Mouse (Mus musculus): ENCODE measurements around the gene Atxn2l. TPM values are rescaled to one million over a fixed set of nuclear protein-coding genes. Genes with fewer than 3 reads are reported as not detected.

Gene Atxn2l
- polyA plus RNA-seq (2012; rRNA removed): 171 and 200 TPM in 2 replicates

GRCm38 (mm10) chr7:126503273-126503878 lies at the start of gene Atxn2l:
Gene Atxn2l, minus strand, starts transcription at chr7:126503437.

DNA sequence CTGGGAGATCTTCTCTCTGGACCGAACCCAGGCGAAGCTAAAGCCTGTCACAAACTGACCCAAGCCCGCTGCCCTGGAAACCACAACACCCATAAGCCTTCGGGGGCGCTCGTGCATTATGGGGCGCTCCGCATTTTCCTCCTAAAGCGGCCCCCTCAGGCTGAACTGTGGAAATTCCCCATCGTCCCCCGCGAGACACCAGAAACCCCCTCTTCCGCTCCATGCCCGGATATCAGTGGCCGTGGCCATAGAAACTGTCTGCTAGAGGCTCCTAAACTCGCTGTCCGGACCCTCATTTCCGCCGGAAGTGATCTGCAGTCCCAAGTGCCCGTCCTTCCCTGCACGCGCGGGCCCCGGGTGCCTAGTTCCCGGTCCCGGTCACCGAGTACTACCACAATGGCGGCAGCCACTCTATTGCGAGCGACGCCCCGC lies 16.2 kb downstream of the Atxn2l start, which contains the start of gene Tufm:
TSS of gene Tufm (plus strand) at position 310 of the 432 bp plus-strand sequence.

GRCm38 (mm10) chr7:126474993-126475581 lies 28.1 kb downstream of the Atxn2l start, which contains the start of gene Sh2b1:
Gene Sh2b1, minus strand, starts transcription at chr7:126475424.

DNA sequence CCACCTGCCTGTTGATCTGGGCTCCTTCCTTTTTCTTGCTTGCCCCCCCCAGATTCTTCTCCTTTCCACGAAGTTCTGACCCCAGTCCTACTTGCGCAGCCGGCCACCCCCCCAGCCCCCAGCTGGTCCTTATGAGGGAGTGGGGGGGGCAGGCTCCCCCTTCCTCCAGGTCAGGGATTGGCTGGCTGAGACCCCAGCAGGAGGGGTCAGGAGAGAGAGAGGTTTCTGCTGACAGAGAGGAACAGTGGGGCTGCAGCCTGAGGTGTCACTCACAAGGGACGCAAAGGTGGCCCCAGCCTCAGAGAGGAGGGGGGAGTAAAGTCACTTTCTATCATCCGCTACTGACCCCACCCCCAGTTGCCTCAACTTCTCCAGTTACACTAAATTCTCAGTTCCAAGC lies 40.2 kb downstream of the Atxn2l start, which contains the start of gene Atp2a1:
TSS of gene Atp2a1 (minus strand) at position 105 of the 400 bp plus-strand sequence.

Other genes starting within 250 kb of the Atxn2l start
- 308 and 368 TPM in 2 replicates for gene Sbk1, start 230.8 kb downstream of the Atxn2l start, polyA plus RNA-seq (2012; rRNA removed)
- gene Lat, start 133.9 kb downstream of the Atxn2l start, polyA plus RNA-seq (2012; rRNA removed): 2.3 and 3.1 TPM in 2 replicates
- 169 and 177 TPM in 2 replicates for gene Spns1, start 126.0 kb downstream of the Atxn2l start, polyA plus RNA-seq (2012; rRNA removed)
- 12.3 and 14.0 TPM in 2 replicates for gene Nfatc2ip, start 106.7 kb downstream of the Atxn2l start, polyA plus RNA-seq (2012; rRNA removed)
- gene Cd19, start 88.5 kb downstream of the Atxn2l start, polyA plus RNA-seq (2012; rRNA removed): 0.06 and 0.09 TPM in 2 replicates
- gene Rabep2, start 74.7 kb downstream of the Atxn2l start, polyA plus RNA-seq (2012; rRNA removed): 25.2 and 30.6 TPM in 2 replicates
- gene Atp2a1, start 40.3 kb downstream of the Atxn2l start, polyA plus RNA-seq (2012; rRNA removed): 0.54 and 17.8 TPM in 2 replicates
- gene Sh2b1, start 28.0 kb downstream of the Atxn2l start, polyA plus RNA-seq (2012; rRNA removed): 84.3 and 86.1 TPM in 2 replicates
- gene Tufm, start 16.1 kb downstream of the Atxn2l start, polyA plus RNA-seq (2012; rRNA removed): 113 and 115 TPM in 2 replicates
- 129 and 135 TPM in 2 replicates for gene Eif3c, start 63.0 kb upstream of the Atxn2l start, polyA plus RNA-seq (2012; rRNA removed)
- gene Apobr, start 81.5 kb upstream of the Atxn2l start, polyA plus RNA-seq (2012; rRNA removed): 0.49 and 0.66 TPM in 2 replicates
- 49.6 and 55.6 TPM in 2 replicates for gene Cln3, start 82.4 kb upstream of the Atxn2l start, polyA plus RNA-seq (2012; rRNA removed)
- gene Il27, start 91.5 kb upstream of the Atxn2l start, polyA plus RNA-seq (2012; rRNA removed): 0.11 TPM in 1 of 2 replicates, not detected in the other
- gene Nupr1, start 127.4 kb upstream of the Atxn2l start, polyA plus RNA-seq (2012; rRNA removed): 7.5 and 10.1 TPM in 2 replicates
- gene Sgf29, start 145.9 kb upstream of the Atxn2l start, polyA plus RNA-seq (2012; rRNA removed): 57.0 and 60.0 TPM in 2 replicates
- 2.0 and 3.4 TPM in 2 replicates for gene Sult1a1, start 173.0 kb upstream of the Atxn2l start, polyA plus RNA-seq (2012; rRNA removed)
- gene Bola2, start 192.0 kb upstream of the Atxn2l start, polyA plus RNA-seq (2012; rRNA removed): 60.3 and 69.1 TPM in 2 replicates
- gene Slx1b, start 192.3 kb upstream of the Atxn2l start, polyA plus RNA-seq (2012; rRNA removed): 43.9 and 47.4 TPM in 2 replicates
- 87.6 and 91.0 TPM in 2 replicates for gene Coro1a, start 204.3 kb upstream of the Atxn2l start, polyA plus RNA-seq (2012; rRNA removed)

All from central nervous system, embryonic 14 days (tissue).